Mouse (Mus musculus): ENCODE results near the gene Ccdc92b. TPM values are rescaled to one million over a fixed set of nuclear protein-coding genes. Genes with fewer than 3 reads are reported as not detected.

Gene Ccdc92b
- polyA plus RNA-seq, 1 experiment from 2014 or later: 3.2 TPM

DNA sequence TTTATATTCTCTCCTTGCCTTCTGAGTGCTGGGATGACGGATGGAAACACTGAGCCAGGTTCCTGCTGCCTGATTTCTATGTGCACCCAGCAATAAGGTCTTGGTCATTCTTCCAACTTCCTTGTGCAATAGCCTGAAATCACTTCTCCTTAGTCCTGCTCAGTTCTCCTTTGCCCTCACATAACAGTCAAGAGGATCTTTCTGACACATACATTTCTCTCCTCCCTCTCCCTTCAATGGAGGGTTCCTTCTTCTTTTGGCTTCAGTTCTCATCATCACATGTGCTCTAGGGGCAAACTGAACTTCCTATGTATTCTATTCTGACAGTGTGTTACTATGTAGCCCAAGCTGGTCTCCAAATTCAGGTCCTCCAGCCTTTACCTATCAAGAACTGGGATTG lies 28.6 kb downstream of the Ccdc92b start:
- H3K27me3 ChIP-seq: no peaks in the 10 kb centered on the region
- 88% methylated on average over 1 of the region's 1 CpGs for WGBS
- no peak overlapping the region for H3K4me2 ChIP-seq (replicated peaks)
- ATAC-seq (ENCODE audit: low FRiP score): no peak
- H3K9ac ChIP-seq: no peak overlapping the region
- no peak overlapping the region for H3K4me3 ChIP-seq
- no peak overlapping the region for H3K27ac ChIP-seq
- H3K4me1 ChIP-seq: peaks cover 38% of the 10 kb centered on the region
- H3K9me3 ChIP-seq (replicated peaks): no peaks in the 10 kb centered on the region
- H3K36me3 ChIP-seq: no peaks in the 10 kb centered on the region

DNA sequence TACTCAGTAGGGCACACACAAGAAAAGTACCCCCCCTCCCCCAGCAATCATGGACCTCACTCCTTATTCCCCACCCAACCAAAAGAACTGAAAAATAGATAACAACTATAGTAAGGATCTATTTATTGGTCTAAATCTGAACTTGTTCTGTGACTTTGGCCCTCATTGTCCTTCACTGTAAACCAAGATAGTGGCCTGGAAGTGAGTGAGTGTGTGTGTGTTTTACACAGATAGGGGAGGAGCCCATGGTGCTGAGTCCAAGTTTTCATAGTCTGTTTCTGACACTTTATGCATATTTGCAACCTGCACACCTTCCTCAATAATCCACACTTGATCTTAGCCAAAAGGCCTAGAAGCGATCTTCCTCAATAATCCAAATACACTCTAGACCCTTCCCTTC lies 29.3 kb downstream of the Ccdc92b start:
- Histone ChIP-seq H3K27ac (peak overlapping the region; percentile 79), H3K36me3 (no peaks in the 10 kb centered on the region), H3K4me3 (peak overlapping the region; percentile 98), H3K27me3 (no peaks in the 10 kb centered on the region), H3K4me2 (replicated peaks) (peak overlapping the region; percentile 97), H3K4me1 (peaks cover 45% of the 10 kb centered on the region), H3K9me3 (replicated peaks) (no peaks in the 10 kb centered on the region), H3K9ac (peak overlapping the region; percentile 90)
- no peak; the same call in 1 of the 2 replicates for ATAC-seq (ENCODE audit: low FRiP score)
- WGBS: 5% methylated on average over 1 of the region's 1 CpGs

DNA sequence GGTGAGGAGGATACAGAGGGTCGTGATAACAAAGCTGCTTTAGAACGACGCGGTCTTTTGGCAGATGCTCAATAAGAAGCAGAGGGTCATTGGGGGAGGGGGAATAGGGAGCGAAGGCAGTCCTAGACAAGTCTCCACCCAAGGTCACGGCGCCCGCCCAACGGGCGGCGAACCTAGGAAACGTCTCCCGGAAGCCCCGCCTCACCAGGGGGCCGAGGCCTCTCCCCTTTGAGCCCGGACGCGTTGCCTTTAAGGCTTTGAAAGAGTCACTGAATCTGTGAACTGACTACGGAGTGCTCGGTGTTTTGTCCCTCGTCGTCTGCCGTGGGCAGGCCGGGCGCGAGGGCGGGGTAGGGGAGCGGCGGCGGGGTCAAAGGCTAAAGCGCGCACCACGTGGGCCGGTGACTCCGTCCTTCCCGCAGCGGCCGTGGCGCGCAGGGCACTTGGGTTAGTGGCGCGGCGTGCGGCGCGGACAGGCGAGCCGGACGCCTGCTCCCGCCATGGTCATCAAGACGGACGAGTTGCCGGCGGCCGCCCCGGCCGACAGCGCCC lies 29.8 kb downstream of the Ccdc92b start, which contains the start of gene Cluh:
Cluh (plus strand) TSS at position 401 of the 552 bp plus-strand sequence.
- peak within 1 kb of the TSS; percentile 97 for H3K4me2 ChIP-seq (replicated peaks)
- peak; percentile 87 for ATAC-seq (ENCODE audit: low FRiP score)
- peak within 1 kb of the TSS; percentile 79 for H3K27ac ChIP-seq
- H3K27me3 ChIP-seq: no peaks in the 10 kb centered on the region
- H3K4me3 ChIP-seq: peak within 1 kb of the TSS; percentile 98
- H3K36me3 ChIP-seq: no peaks in the 10 kb centered on the region
- WGBS: under 1% methylated on average over 58 of the region's 58 CpGs
- H3K9me3 ChIP-seq (replicated peaks): no peaks in the 10 kb centered on the region
- H3K9ac ChIP-seq: peak within 1 kb of the TSS; percentile 90
- peaks cover 49% of the 10 kb centered on the region for H3K4me1 ChIP-seq

DNA sequence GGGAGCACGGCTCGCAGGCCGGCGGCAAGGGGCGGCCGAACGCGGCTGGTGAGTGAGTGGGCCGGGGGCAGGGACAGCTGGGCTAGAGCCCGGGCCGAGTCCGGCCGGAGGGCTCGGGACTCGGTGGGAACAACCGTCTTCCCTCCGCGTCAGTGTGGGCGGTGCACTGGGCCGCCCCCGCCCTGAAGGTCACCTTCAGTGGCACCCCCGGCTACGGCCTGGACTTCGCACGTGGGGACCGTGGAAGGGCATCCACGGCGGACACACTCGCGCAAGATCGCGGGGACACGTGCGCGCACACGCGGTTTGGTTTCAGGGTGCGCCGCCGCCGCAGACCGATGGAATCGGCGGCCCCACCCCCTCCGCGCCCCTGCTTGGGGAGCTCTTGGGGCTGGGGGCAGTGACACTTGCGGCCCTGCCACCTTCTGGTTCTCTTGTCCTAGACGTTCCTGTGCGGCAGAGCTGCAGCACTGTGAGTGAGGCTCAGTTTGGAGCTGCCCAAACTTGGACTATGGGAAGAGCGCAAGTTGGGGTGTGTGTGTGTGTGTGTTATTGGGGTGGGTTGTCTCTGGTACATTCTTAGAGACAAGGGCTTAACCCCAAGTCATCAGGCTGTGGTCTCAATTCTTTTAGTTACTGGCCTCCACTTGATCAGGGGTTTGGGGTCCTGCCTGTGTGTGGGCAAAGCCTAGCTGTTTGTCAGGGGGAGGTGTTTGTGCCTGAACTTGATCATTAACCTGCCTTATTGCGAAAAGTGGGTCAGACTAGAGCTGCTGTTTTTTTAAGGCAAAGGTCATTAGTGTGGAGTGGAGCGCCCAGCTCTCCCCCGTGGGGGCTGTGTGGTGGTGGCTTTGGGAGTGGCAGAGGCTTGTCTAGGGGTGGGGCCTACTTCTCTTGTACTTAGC lies 30.5 kb downstream of the Ccdc92b start:
- Histone ChIP-seq H3K36me3 (no peaks in the 10 kb centered on the region), H3K4me1 (peaks cover 49% of the 10 kb centered on the region), H3K4me2 (replicated peaks) (peak overlapping the region; percentile 97), H3K27me3 (no peaks in the 10 kb centered on the region), H3K4me3 (peak overlapping the region; percentile 98), H3K9ac (peak overlapping the region; percentile 90), H3K27ac (peak overlapping the region; percentile 79; the same call in 1 of the 2 replicates), H3K9me3 (replicated peaks) (no peaks in the 10 kb centered on the region)
- 2% methylated on average over 52 of the region's 53 CpGs for WGBS
- ATAC-seq (ENCODE audit: low FRiP score): peak; percentile 46

DNA sequence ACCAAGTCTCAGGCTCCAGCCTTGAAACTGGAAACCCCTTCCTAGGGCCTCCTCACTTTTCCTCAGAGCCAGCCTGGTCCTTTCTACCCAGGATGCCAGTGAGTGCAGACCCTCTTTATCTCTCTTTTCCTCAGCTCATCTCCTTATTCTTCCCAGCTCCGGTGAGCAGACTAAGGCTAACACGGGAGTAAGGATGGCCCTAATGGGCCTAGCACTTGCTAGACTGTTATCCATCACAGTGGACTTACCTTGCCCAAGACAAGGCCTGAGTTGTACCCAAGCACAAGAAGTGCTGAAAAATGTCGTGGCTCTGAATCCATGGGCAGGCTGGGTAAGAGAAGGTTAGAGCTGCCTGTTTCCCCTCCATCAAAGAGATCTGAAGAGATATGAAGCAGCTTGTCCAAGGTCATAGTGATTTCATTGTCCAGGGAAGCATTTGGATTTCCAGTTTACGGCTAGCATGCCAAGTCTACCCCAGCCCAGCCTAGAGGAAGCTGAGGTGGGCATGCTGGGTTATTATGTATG lies 31.2 kb downstream of the Ccdc92b start:
- Histone ChIP-seq H3K27me3 (no peaks in the 10 kb centered on the region), H3K4me1 (peaks cover 49% of the 10 kb centered on the region), H3K9ac (peak overlapping the region; percentile 90), H3K4me3 (peak overlapping the region; percentile 98), H3K9me3 (replicated peaks) (no peaks in the 10 kb centered on the region), H3K27ac (no peak overlapping the region), H3K4me2 (replicated peaks) (peak overlapping the region; percentile 97), H3K36me3 (no peaks in the 10 kb centered on the region)
- WGBS: 71% methylated on average over 4 of the region's 4 CpGs
- ATAC-seq (ENCODE audit: low FRiP score): no peak

DNA sequence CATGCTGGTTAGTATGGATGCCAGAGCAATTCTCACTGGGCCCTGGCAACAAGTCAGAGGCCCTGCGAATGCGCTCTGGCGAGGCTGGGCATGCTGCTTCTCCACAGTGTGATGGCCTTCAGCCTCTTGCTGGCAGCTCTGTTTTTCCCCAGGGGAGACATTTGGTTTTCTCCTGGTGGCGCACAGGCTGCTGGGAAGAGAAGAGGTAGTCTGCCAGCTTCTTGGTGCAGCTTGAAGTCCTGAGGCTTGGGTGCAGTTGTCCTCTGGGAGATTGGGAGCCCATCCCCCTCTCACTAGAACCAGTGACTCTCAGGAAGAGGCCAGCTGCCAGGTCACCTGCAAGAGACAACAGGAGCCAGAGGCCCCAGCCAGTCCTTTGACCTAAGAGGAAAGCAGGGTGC lies 33.4 kb downstream of the Ccdc92b start:
- H3K27ac ChIP-seq: peak overlapping the region; percentile 36
- peak overlapping the region; percentile 3; the same call in 1 of the 2 replicates for H3K9ac ChIP-seq
- no peak overlapping the region for H3K4me3 ChIP-seq
- no peaks in the 10 kb centered on the region for H3K27me3 ChIP-seq
- peaks cover 14% of the 10 kb centered on the region for H3K36me3 ChIP-seq
- no peaks in the 10 kb centered on the region for H3K9me3 ChIP-seq (replicated peaks)
- H3K4me2 ChIP-seq (replicated peaks): no peak overlapping the region
- ATAC-seq (ENCODE audit: low FRiP score): no peak
- 56% methylated on average over 4 of the region's 4 CpGs for WGBS
- H3K4me1 ChIP-seq: peaks cover 49% of the 10 kb centered on the region

DNA sequence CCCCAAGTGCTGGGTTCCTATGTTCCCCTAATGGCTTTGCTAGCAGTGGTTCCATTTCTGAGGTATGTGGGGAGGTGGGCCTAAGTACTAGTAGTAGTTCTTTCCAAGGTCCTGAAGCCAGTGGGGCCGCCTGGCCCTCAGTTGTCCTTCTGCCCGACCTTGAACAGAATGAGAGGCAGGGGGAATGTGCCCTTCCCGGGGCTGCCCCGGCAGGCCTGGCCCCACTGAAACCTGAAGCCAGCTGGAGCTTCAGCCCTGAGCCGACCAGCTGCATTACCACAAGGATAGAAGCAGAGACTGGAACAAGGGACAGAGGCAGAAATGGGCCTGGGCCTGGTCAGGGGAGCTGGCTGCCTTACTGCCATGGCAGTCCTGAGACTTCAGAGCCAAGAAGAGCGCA lies 34.0 kb downstream of the Ccdc92b start:
- Histone ChIP-seq H3K27ac (peak overlapping the region; percentile 36; the same call in 1 of the 2 replicates), H3K4me3 (no peak overlapping the region), H3K4me1 (peaks cover 47% of the 10 kb centered on the region), H3K4me2 (replicated peaks) (no peak overlapping the region), H3K9me3 (replicated peaks) (no peaks in the 10 kb centered on the region), H3K36me3 (peaks cover 20% of the 10 kb centered on the region), H3K9ac (peak overlapping the region; percentile 3; the same call in 1 of the 2 replicates), H3K27me3 (no peaks in the 10 kb centered on the region)
- no peak for ATAC-seq (ENCODE audit: low FRiP score)
- WGBS: 63% methylated on average over 6 of the region's 6 CpGs

DNA sequence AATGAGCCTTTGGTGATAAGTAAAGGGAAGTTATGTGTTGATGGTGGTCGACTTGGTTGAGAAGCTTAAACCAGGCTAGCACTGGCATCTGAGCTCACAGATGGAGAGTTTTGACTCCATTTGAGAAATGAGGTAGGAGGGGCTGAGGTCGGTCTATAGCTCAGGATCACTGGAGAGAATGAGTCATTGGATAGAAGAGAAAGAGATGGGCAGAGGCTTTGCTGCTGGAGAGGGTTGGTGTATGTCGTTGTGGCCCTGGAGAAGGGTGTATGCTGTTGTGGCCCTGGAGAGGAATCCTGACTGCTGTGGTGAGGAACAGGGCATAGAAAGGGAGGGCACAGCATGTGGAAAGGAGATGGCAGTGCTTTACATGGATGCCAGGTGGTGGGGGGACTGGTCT lies 36.5 kb downstream of the Ccdc92b start:
- Histone ChIP-seq H3K4me1 (peaks cover 30% of the 10 kb centered on the region), H3K27ac (no peak overlapping the region), H3K27me3 (no peaks in the 10 kb centered on the region), H3K9me3 (replicated peaks) (no peaks in the 10 kb centered on the region), H3K4me2 (replicated peaks) (no peak overlapping the region), H3K4me3 (no peak overlapping the region), H3K36me3 (peaks cover 46% of the 10 kb centered on the region), H3K9ac (no peak overlapping the region)
- no peak for ATAC-seq (ENCODE audit: low FRiP score)
- 93% methylated on average over 3 of the region's 3 CpGs for WGBS

DNA sequence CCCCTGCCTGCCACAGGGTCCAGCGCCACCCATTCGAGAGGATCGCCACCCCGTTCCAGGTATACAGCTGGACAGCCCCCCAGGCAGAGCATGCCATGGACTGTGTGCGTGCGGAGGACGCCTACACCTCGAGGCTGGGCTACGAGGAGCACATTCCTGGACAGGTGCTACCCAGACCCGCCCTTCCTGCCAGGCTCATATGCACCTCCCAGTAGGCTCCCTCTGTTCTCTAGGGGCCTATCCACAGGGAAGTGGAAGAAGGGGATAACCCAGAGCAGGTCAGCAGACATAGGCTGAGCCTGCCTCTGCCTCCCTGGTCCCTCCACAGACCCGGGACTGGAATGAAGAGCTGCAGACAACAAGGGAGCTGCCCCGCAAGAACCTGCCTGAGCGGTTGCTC lies 40.9 kb downstream of the Ccdc92b start:
- Histone ChIP-seq H3K4me3 (no peak overlapping the region), H3K9ac (no peak overlapping the region), H3K9me3 (replicated peaks) (no peaks in the 10 kb centered on the region), H3K36me3 (peaks cover 89% of the 10 kb centered on the region), H3K27me3 (no peaks in the 10 kb centered on the region), H3K27ac (no peak overlapping the region), H3K4me2 (replicated peaks) (no peak overlapping the region), H3K4me1 (no peaks in the 10 kb centered on the region)
- ATAC-seq (ENCODE audit: low FRiP score): no peak
- WGBS: 93% methylated on average over 13 of the region's 13 CpGs

DNA sequence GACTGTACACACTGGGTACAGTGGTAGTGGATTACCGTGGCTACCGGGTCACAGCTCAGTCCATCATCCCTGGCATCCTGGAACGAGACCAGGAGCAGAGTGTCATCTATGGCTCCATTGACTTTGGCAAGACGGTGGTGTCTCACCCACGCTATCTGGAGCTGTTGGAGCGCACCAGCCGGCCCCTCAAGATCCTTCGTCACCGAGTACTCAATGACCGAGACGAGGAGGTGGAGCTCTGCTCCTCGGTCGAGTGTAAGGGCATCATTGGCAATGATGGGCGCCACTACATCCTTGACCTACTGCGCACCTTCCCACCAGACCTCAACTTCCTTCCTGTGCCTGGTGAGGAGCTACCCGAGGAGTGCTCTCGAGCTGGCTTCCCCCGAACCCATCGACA lies 42.2 kb downstream of the Ccdc92b start:
- Histone ChIP-seq H3K36me3 (peaks cover 98% of the 10 kb centered on the region), H3K4me1 (no peaks in the 10 kb centered on the region), H3K27me3 (no peaks in the 10 kb centered on the region), H3K9me3 (replicated peaks) (no peaks in the 10 kb centered on the region), H3K9ac (no peak overlapping the region), H3K4me3 (no peak overlapping the region), H3K4me2 (replicated peaks) (no peak overlapping the region), H3K27ac (no peak overlapping the region)
- ATAC-seq (ENCODE audit: low FRiP score): no peak
- WGBS: 94% methylated on average over 19 of the region's 19 CpGs

DNA sequence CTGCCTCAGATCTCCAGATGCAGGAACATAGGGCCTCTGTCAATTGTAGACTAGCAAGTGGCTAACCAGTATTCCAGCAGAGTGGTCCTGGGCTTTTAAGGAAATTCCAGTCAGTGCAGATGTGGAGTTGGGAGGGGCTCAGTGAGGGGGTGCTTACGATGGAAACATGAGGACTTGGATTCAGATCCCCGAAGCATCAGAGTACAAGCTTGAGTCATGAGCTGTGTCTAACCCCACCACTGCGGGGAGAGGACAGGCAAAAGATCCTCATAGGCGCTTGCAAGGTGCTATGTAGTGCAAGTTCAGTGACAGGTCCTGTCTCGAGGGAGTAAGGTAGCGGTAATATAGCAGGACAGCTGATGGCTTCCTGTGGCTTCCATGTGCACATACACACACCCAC lies 42.8 kb downstream of the Ccdc92b start:
- no peak for ATAC-seq (ENCODE audit: low FRiP score)
- Histone ChIP-seq H3K4me2 (replicated peaks) (no peak overlapping the region), H3K27ac (no peak overlapping the region), H3K36me3 (peaks cover 99% of the 10 kb centered on the region), H3K4me1 (no peaks in the 10 kb centered on the region), H3K9ac (no peak overlapping the region), H3K9me3 (replicated peaks) (no peaks in the 10 kb centered on the region), H3K4me3 (no peak overlapping the region), H3K27me3 (no peaks in the 10 kb centered on the region)
- WGBS: 91% methylated on average over 6 of the region's 6 CpGs

DNA sequence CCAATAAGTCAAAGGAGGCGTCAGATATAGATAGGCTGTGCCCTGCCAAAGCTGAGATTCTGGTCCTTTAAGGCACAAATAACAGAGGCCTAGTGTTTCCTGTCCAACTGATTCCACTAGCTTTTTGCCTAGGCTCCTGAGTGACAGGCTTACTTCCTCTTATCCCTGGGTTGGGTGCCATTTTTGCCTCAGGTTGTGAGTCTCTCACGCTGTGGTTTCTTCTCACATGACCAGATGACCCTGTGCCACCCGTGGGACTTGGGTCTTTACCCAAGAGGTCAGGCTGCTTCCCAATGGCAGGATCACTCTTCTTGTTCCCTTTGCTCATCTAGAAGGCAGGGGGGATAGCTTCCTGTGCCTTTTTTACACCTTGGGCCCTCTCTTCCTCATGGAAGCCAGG lies 44.9 kb downstream of the Ccdc92b start:
- no peak overlapping the region for H3K4me2 ChIP-seq (replicated peaks)
- H3K9ac ChIP-seq: no peak overlapping the region
- no peaks in the 10 kb centered on the region for H3K27me3 ChIP-seq
- ATAC-seq (ENCODE audit: low FRiP score): no peak
- 89% methylated on average over 3 of the region's 3 CpGs for WGBS
- H3K36me3 ChIP-seq: peaks cover 99% of the 10 kb centered on the region
- no peaks in the 10 kb centered on the region for H3K4me1 ChIP-seq
- H3K4me3 ChIP-seq: no peak overlapping the region
- H3K9me3 ChIP-seq (replicated peaks): no peaks in the 10 kb centered on the region
- no peak overlapping the region for H3K27ac ChIP-seq

Data from hindbrain, embryonic 12.5 days (tissue).